Mouse (Mus musculus): ENCODE data around the gene Hecw2. TPM values are rescaled to one million over a fixed set of nuclear protein-coding genes. Genes with fewer than 3 reads are reported as not detected.

The Hecw2 gene
- polyA plus RNA-seq, 1 experiment from 2014 or later = 2.6 TPM

DNA sequence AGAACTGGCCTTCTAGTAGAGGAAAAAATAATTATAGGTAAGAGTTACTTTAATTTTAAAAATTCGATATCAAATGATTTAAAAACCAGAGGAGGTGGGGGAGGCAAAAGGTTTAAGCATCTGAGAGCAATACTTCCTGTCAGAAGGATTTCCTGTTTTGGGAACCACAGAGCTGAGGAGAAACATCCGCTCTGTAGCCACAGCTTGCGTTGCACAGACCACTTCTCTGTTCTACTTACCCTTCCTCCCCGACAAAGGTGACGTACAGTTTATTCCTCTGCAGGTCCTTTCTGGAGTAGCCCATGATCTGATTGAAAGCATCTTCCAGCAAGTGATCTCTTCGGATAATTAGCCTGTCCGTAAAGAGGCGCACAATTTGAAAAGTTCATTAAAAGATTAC is 343.6 kb downstream of the Hecw2 start:
- no peak overlapping the region for H3K27ac ChIP-seq (replicated peaks)
- H3K4me1 ChIP-seq = no peaks in the 10 kb centered on the region
- no peak for DNase-seq (ENCODE audit: low spot score)
- WGBS = 92% methylated on average over 8 of the region's 8 CpGs
- no peak overlapping the region for H3K4me3 ChIP-seq
- no peaks in the 10 kb centered on the region for H3K36me3 ChIP-seq
- no peaks in the 10 kb centered on the region for H3K9me3 ChIP-seq (replicated peaks)
- H3K27me3 ChIP-seq (ENCODE audit: low read depth, poor library complexity, severe bottlenecking) = no peaks in the 10 kb centered on the region

DNA sequence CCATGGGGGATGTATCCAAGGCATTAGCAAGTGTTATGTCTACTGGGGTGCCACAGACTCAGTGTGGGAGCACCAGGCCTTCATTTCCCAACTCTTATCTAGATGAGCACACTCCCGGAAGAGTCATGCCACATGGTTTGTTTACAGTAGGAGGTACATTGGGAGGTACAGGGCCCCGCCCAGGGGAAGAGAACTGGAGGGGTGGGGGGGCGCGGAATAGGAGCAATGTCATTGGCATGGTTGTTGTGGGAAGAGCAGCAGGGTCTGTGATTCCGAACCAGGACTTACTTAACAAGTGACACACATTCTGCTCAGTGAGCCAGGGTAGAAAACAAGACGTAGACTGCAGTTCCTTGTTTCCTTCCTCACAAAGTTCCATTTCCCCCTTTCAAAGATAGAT is 344.1 kb downstream of the Hecw2 start:
- H3K4me1 ChIP-seq = no peaks in the 10 kb centered on the region
- no peak overlapping the region for H3K27ac ChIP-seq (replicated peaks)
- no peaks in the 10 kb centered on the region for H3K9me3 ChIP-seq (replicated peaks)
- H3K36me3 ChIP-seq = no peaks in the 10 kb centered on the region
- DNase-seq (ENCODE audit: low spot score) = no peak
- no peaks in the 10 kb centered on the region for H3K27me3 ChIP-seq (ENCODE audit: low read depth, poor library complexity, severe bottlenecking)
- 92% methylated on average over 6 of the region's 6 CpGs for whole genome bisulfite sequencing
- H3K4me3 ChIP-seq = no peak overlapping the region

DNA sequence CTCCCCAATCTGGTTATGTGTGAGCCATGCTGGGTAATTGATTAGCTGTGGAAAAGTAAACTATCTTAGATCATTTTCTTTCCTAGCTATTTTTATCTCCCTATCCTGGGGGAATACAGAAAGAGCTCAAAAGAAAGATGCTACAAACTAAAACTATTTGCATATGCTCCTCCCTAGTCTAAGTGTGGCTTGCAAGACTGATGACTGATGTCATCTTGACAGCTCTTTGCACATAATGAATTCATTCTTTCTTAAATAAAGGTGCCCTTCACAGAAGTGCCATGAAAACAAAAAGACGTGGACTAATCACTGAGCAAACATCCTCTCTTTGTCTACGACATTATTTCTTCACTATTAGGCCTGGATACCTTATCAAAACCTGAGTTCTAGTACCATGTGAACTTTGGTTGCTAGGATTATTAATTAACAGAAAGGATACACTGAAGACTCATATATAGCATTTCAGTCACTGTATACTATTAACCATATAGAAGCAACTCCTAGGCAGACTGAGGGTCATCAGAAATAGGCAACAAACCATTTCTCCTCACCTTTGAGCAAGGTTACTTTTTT is 348.2 kb downstream of the Hecw2 start:
- H3K4me3 ChIP-seq = no peak overlapping the region
- WGBS = 83% methylated on average over 2 of the region's 2 CpGs
- no peaks in the 10 kb centered on the region for H3K27me3 ChIP-seq (ENCODE audit: low read depth, poor library complexity, severe bottlenecking)
- DNase-seq (ENCODE audit: low spot score) = no peak
- no peaks in the 10 kb centered on the region for H3K36me3 ChIP-seq
- no peak overlapping the region for H3K27ac ChIP-seq (replicated peaks)
- H3K4me1 ChIP-seq = no peaks in the 10 kb centered on the region
- no peaks in the 10 kb centered on the region for H3K9me3 ChIP-seq (replicated peaks)

DNA sequence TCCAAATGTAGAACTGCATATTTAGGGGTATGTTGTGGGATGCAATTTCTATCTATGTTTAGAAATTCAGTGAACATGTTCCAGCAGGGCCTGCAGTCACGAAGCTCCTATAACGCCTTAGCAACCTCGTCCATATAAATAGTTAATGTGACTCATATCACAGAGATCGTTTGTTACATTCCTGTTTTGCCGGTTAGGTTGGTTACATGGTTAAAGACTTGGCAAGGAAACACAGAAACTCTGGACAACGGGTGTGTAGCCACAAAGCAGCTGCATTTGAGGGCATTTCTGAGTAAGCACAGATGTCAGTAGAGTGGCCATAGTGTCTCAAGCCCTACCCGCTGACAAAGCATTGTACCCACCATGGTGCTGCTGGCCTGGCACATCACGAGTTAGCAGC is 349.1 kb downstream of the Hecw2 start:
- no peak overlapping the region for H3K4me3 ChIP-seq
- 93% methylated on average over 8 of the region's 8 CpGs for WGBS
- no peak for DNase-seq (ENCODE audit: low spot score)
- H3K9me3 ChIP-seq (replicated peaks) = no peaks in the 10 kb centered on the region
- no peak overlapping the region for H3K27ac ChIP-seq (replicated peaks)
- H3K4me1 ChIP-seq = no peaks in the 10 kb centered on the region
- H3K36me3 ChIP-seq = no peaks in the 10 kb centered on the region
- H3K27me3 ChIP-seq (ENCODE audit: low read depth, poor library complexity, severe bottlenecking) = no peaks in the 10 kb centered on the region

DNA sequence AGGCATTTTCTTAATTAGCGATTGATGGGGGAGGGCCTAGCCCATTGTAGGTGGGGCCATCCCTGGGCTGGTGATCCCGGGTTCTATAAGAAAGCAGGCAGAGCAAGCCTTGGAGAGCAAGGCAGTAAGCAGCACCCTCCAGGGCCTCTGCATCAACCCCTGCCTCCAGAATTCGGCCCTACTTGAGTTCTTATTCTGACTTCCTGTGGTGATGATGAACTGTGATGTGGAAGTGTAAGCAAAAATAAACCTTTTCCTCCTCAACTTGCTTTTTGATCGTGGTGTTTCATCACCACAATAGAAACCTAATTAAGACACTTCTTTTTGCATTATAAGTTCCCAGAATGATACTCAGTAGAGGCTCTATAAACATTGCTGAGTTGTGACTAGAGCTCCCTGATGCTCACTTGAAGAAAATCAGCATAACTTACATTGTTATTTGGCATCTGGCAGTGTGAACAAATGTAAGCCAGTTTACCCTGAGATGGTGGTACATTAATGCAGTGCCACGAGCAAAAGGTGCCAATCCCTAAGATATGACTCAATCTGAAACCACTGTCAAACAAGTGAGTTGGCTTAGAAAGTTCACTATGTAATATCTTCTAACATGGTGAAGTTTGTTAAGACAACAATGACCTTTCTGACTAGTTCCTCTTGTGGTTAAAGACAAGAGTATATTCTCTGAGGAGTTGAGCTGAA is 349.9 kb downstream of the Hecw2 start:
- no peaks in the 10 kb centered on the region for H3K9me3 ChIP-seq (replicated peaks)
- DNase-seq (ENCODE audit: low spot score) = no peak
- peaks cover 4% of the 10 kb centered on the region for H3K4me1 ChIP-seq
- no peaks in the 10 kb centered on the region for H3K27me3 ChIP-seq (ENCODE audit: low read depth, poor library complexity, severe bottlenecking)
- H3K36me3 ChIP-seq = no peaks in the 10 kb centered on the region
- H3K4me3 ChIP-seq = no peak overlapping the region
- 80% methylated on average over 5 of the region's 5 CpGs for WGBS
- no peak overlapping the region for H3K27ac ChIP-seq (replicated peaks)

DNA sequence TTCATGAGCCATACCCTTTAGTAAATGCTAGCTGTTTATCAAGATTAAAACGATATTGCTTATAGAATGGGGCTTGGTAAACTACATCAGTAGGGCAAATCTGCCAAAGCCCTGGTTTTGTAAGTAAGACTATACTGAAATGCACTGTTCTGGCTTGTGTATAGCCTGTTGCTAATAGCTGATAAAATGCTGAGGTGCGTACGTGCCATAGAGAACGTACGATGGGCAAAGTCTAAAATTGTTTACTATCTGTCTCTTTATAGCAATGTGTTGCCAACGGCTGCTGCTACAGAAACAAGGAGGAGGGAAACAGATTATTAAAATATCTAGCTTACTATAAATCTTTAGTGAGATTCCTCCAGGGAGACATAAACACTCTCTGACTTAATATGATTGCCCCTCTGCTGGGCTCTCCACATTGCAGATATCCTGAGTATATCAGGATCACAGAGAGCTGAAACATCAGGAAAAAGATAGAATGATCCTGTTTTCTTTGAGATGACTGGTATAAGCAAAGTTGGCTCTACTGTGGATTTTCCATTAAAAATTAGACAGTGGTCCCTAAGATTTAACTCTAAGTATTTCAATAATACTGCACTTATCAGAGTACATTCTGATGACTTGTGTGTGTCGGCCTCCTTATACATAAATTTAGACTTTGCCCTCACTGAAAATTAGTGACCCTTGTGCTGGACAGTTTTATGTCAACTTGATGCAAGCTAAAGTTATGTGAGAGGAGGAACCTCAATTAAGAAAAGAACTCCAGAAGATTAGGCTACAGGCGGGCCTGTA is 350.6 kb downstream of the Hecw2 start:
- 96% methylated on average over 8 of the region's 8 CpGs for WGBS
- no peak overlapping the region for H3K4me3 ChIP-seq
- H3K27me3 ChIP-seq (ENCODE audit: low read depth, poor library complexity, severe bottlenecking) = no peaks in the 10 kb centered on the region

DNA sequence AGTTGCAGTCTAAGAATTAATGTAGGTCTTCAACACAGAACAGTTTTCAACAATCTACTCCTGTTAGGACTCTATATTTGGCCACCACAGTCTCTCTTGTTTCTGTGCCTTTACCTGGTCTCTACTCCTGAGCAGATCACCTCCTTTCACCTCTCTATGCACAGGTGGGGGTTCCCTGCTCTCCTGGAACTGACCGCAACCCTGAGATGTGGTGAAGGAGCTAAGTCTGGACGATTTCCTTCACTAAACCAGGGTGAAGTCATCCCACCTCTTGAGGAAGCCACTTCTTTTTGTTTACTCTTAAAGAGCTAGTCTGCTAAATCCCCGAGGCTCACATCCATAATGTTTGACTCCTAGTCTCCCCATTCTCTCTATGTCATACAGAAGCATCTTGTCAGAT is 351.9 kb downstream of the Hecw2 start:
- Histone ChIP-seq H3K9me3 (replicated peaks) (no peaks in the 10 kb centered on the region), H3K36me3 (no peaks in the 10 kb centered on the region)
- DNase-seq (ENCODE audit: low spot score) = no peak

More for the DNA sequence above, 350.6 kb downstream of the Hecw2 start:
- no peaks in the 10 kb centered on the region for H3K9me3 ChIP-seq (replicated peaks)
- H3K4me1 ChIP-seq = peaks cover 9% of the 10 kb centered on the region
- DNase-seq (ENCODE audit: low spot score) = no peak
- no peaks in the 10 kb centered on the region for H3K36me3 ChIP-seq
- no peak overlapping the region for H3K27ac ChIP-seq (replicated peaks)

GRCm38 (mm10) chr1:53841080-53841479 is 353.9 kb downstream of the Hecw2 start:
- WGBS = 74% methylated on average over 4 of the region's 4 CpGs
- no peak for DNase-seq (ENCODE audit: low spot score)

More for the DNA sequence above, 351.9 kb downstream of the Hecw2 start:
- H3K27ac ChIP-seq (replicated peaks) = no peak overlapping the region
- 82% methylated on average over 3 of the region's 3 CpGs for WGBS
- H3K4me3 ChIP-seq = no peak overlapping the region
- H3K27me3 ChIP-seq (ENCODE audit: low read depth, poor library complexity, severe bottlenecking) = no peaks in the 10 kb centered on the region
- H3K4me1 ChIP-seq = peaks cover 9% of the 10 kb centered on the region

GRCm38 (mm10) chr1:53839392-53839791 is 355.6 kb downstream of the Hecw2 start:
- 61% methylated on average over 2 of the region's 2 CpGs for WGBS
- Histone ChIP-seq H3K4me3 (no peak overlapping the region), H3K27me3 (ENCODE audit: low read depth, poor library complexity, severe bottlenecking) (no peaks in the 10 kb centered on the region), H3K4me1 (peaks cover 9% of the 10 kb centered on the region), H3K36me3 (no peaks in the 10 kb centered on the region), H3K27ac (replicated peaks) (no peak overlapping the region), H3K9me3 (replicated peaks) (no peaks in the 10 kb centered on the region)
- no peak for DNase-seq (ENCODE audit: low spot score)

More at GRCm38 (mm10) chr1:53841080-53841479, 353.9 kb downstream of the Hecw2 start:
- Histone ChIP-seq H3K36me3 (no peaks in the 10 kb centered on the region), H3K27ac (replicated peaks) (no peak overlapping the region), H3K4me1 (peaks cover 9% of the 10 kb centered on the region), H3K27me3 (ENCODE audit: low read depth, poor library complexity, severe bottlenecking) (no peaks in the 10 kb centered on the region), H3K9me3 (replicated peaks) (no peaks in the 10 kb centered on the region), H3K4me3 (no peak overlapping the region)

DNA sequence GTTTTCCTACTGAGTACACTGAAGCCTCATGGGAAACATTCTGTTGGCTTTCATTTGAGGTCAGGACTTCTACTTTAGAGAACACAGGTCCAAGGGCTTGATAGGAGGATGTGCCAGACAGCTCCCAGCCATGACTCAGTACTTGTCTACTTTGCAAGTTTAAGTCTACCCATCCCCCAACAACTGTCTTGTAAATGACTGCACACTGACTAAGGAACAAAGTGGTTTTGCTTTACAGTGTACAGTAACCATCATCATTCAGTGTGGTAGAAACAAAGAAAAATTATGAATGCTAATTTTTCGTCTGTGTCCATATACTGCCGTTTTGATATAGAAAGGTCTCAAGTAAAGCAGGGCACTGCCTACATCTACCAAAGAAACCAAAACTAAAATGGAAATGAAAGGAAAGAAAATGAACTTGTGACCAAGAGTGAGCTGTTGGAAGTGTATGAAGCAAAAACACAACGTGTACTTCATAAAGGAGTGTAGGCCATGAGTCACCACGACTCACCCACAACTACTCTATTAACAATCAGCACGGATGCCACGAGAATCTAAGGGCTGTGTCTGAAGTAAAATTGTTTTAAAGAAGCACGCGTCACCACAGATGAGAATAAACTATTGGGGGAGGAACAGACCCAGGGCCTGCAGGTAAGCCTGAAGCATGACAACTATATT is 356.6 kb downstream of the Hecw2 start:
- Histone ChIP-seq H3K4me1 (peaks cover 9% of the 10 kb centered on the region), H3K27me3 (ENCODE audit: low read depth, poor library complexity, severe bottlenecking) (no peaks in the 10 kb centered on the region), H3K4me3 (no peak overlapping the region), H3K36me3 (no peaks in the 10 kb centered on the region), H3K9me3 (replicated peaks) (no peaks in the 10 kb centered on the region), H3K27ac (replicated peaks) (no peak overlapping the region)
- DNase-seq (ENCODE audit: low spot score) = no peak
- WGBS = 97% methylated on average over 8 of the region's 8 CpGs

GRCm38 (mm10) chr1:53830286-53830685 is 364.7 kb downstream of the Hecw2 start:
- H3K27ac ChIP-seq (replicated peaks) = no peak overlapping the region
- H3K4me1 ChIP-seq = no peaks in the 10 kb centered on the region
- no peak for DNase-seq (ENCODE audit: low spot score)
- H3K9me3 ChIP-seq (replicated peaks) = no peaks in the 10 kb centered on the region
- H3K27me3 ChIP-seq (ENCODE audit: low read depth, poor library complexity, severe bottlenecking) = peaks cover 7% of the 10 kb centered on the region; the same call in 1 of the 2 replicates
- H3K36me3 ChIP-seq = no peaks in the 10 kb centered on the region
- H3K4me3 ChIP-seq = no peak overlapping the region
- 92% methylated on average over 5 of the region's 5 CpGs for WGBS

DNA sequence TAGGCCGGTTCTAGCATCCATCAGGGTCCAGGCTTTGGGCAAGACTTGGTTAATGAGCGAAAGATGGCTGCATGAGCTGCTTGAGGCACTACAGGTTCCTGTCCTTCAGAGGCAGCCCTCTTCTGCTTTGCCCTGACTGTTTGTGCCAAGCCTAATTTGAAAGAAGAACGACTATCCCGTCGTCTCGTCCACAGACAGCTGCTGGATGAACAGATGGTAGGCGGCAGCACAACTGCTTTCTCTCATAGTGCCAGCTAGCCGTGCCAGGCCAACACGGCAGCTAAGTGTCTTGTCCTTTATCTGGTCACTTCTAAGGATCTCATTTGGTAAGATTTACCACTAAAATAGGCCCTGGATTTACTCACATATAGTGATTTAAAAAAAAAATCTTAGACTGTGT is 365.9 kb downstream of the Hecw2 start:
- 91% methylated on average over 9 of the region's 9 CpGs for WGBS

More for the DNA sequence above, 365.9 kb downstream of the Hecw2 start:
- Histone ChIP-seq H3K9me3 (replicated peaks) (no peaks in the 10 kb centered on the region), H3K4me1 (peaks cover 4% of the 10 kb centered on the region), H3K27me3 (ENCODE audit: low read depth, poor library complexity, severe bottlenecking) (peaks cover 14% of the 10 kb centered on the region; the same call in 1 of the 2 replicates), H3K4me3 (no peak overlapping the region), H3K27ac (replicated peaks) (no peak overlapping the region), H3K36me3 (no peaks in the 10 kb centered on the region)
- DNase-seq (ENCODE audit: low spot score) = no peak

Data from midbrain, embryonic 10.5 days (tissue).